Mouse (Mus musculus) monocyte, adult 2 months (primary cell): ENCODE measurements around the gene R3hdm2.

Experiments used
- DNase-seq, 2 experiments: peaks; one replicate each; pipeline ENCODE4 v3.0.0; 2022; ENCODE audit warnings: low spot score in 2 of 2, low read depth in 1 of 2

R3hdm2 gene

DNA sequence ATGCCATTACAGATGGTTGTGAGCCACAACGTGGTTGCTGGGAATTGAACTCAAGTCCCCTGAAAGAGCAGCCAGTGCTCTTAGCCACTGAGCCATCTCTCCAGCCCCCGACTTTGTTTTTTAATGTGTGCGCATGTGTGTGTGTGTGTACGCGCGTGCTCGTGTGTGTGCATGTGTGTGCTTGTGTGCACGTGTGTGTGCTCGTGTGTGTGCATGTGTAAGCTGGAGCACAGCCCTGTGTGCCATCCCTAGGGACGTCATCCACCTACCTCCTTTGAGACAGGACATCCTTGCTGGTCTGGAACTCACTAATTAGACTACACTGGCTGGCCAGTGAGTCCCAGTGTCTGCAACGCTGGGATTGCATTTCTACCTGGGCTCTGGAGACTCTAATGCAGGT is 27.4 kb upstream of the R3hdm2 start:
- no peak for DNase-seq

DNA sequence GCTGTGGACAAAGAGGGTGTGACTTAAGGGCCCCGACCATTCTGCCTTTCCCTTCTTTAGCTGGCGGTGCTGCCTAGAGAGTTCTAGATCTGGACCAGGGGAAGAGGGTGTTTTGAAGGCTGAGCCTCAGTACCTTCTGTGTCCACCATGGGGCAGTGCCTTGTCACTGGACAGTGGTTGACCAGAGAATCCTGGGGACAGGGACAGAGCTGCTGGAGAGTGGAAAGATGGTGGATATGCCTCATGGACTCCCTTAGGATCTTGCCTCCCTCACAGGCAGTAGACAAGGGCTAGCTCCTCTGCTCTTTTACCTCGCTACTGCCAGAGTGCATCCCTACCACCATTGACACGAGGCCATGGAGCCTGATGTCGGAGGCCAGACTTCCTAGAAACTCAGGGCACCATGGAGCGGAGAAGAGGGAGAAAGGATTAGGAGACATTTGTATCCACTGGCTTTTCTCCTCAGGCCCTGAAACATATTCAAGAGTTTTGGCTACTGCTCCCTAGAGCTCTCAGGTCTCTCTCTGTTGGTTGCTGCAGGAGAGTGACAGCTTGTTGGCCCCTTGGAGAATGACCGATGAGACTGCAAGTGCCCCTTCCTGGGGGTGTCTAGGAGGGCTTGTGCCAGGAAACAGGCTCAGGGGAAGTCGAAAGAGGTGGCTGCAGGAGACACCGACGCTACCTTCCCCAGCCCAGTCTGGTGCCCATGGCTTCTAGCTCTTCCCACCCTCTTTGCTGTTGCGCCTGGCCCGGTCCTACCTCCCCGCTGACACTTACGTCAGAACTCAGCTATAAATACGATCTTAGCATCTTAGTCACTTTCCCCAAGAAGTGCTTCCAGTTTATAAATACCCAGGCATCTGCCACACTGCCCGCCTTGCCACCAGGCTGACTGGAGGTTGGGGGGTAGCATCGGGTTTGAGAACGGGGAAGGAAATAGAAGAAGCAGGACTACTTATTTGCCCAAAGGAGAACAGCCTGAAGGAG is 25.9 kb upstream of the R3hdm2 start, which contains the start of gene Inhbe:
Inhbe (minus strand) TSS at position 503 of the 987 bp plus-strand sequence.
- no peak for DNase-seq

DNA sequence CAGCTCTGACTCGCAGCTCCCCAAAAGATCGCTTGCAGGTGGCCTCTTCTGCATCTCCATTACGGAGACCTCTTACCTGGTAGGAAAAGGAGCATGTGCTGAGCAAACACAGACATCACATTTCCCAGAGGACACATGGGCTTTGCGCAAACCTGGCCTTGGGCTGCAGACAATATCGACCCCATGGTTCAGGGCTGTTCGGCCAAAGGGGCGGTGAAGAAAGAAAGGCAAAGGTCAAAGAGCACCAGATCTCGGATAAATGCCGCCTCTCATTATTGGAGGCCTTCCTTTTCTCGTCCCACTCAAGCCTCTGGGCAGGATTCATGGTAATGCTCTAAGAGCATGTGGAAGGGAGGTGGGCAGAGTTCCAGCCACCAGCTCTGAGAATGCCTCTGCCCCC is 24.8 kb upstream of the R3hdm2 start:
- DNase-seq, result no peak

DNA sequence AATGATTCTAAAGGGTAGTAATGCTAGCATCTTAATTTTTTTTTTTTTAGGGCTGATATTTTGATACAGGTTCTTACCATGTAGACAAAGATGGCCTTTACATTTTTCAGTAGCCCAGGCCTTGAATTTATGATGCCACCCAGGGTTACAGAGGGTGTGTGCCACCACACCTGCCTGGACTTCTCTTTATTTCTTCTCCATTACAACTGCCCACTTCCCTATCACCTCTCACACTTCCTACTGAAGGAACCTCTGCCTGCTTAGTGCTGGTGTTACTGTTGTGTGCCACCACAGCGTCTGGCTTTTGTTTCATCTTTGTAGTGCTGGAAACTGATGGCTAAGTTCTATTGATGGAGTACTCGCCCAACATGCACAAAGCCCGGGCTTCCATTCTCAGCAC is 19.4 kb upstream of the R3hdm2 start:
- DNase-seq, result no peak

DNA sequence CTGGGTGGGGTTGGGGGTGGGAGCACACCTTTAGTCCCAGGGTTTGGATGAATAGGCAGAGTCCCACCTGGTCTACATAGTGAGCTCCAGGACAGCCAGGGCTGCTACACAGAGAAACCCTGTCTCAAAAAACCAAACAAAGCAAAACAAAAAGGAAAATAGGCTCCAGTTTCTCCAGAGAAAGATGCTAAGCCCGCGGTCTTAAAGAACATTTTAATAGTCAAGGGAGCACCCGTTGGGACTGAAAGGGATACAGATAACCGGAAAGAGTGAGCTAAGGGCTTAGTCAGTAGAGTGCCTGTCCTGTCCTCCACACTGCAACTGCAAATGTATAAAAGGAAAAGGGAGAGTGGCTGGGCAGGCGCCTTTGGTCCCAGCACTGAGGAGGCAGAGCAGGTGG is 13.0 kb upstream of the R3hdm2 start:
- DNase-seq, result no peak

DNA sequence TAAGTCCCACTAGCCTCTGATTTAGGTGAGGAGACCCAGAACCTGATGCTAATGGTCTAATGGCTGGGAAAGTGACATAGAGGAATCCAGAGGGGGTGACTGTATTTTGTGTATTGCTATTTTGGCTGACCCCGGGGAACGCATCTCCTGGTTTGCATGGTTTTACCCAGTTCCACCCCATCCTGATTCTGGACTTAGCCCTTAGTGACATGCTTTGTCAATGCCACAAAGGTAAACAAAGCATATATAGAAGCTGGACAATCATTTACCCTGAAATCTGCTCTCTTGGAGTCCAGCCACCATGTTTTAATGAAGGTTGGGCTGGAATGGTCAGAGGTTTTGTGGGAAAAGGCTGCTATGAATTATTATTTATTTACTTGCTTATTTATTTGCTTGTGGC is 11.9 kb upstream of the R3hdm2 start:
- no peak for DNase-seq

DNA sequence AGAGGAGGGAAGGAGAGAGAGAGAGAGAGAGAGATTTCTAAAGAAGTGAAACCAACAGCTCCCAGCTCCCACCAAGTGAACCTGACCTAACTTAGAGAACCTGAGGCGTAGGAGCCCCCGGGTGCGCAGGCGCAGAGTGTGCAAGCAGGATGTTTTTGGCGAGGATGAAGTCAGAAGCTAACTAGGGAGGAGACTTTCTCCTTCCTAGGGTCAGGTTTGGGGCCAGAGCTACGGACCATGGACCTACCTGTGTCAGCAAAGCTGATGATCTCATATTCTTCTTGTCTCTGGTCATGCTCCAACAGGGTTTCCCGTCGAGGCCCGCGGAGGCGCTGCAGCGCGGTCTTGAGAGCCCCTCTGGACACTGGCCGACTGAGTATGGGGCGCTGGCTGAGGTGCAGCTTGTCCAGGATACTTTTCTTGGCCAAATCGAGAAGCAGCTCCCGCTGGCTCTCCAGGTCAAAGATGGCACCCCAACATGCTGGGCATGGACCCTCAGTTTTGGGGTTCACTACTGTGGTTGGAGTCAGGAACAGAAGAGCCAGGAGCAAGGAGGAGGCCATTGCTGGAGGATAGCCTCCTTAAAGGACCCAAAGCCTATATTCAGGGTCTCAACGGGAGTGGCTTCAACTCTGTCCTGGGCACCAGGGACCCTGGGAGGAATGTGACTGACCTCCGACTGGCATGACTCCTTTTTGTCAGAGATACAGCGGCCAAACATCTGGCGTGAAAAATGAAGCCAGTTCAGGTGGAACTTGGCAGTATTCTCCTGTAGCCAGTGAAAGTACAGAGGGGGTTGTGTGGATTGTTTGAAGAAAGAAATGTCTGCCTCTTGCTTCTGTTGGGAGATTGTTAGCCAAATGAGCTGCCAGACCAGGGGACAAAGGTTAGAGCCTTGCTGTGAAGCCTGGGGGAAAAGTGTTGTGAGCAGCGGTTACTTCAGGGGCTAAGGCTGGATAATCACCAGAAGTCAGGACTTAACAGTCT is 10.0 kb upstream of the R3hdm2 start, which contains the start of gene Inhbc:
Inhbc (minus strand) TSS at position 598 of the 987 bp plus-strand sequence.
- no peak for DNase-seq

DNA sequence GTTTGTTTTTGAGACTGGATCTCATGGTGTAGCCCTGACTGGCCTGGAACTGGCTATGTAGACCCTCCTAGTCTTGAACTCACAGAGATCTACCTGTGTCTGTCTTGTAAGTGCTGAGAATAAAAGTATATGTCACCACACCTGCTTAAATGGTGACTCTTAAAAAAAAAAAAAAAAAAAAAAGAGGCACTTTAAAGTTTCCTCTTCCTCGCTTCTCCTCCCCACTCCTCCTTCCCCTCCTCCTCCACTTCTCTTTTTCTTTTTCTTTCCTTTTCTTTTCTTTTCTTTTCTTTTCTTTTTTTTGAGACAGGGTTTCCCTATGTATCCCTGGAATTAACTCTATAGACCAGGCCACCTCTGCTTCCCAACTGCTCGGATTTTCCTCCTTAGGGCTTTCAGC is 9.1 kb upstream of the R3hdm2 start:
- DNase-seq, result no peak

DNA sequence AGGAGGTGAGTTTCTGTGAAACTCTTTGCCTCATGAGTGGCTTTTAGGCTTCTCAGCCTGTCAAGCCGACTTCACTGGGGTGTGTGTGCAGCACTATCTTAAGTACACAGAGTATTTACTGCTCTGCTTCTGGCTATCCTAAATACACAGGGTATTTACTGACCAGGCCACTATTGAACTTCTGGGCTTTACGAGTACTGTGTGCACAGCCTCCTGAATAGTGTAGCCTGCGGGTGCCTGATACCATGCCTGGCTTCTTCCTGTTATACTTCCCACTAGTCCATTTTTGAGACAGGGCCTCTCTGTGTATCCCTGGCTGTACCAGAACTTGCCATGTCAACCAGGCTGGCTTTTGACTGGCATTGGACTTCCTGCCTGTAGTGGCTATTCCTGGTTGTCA is 2.4 kb upstream of the R3hdm2 start:
- DNase-seq, result no peak

DNA sequence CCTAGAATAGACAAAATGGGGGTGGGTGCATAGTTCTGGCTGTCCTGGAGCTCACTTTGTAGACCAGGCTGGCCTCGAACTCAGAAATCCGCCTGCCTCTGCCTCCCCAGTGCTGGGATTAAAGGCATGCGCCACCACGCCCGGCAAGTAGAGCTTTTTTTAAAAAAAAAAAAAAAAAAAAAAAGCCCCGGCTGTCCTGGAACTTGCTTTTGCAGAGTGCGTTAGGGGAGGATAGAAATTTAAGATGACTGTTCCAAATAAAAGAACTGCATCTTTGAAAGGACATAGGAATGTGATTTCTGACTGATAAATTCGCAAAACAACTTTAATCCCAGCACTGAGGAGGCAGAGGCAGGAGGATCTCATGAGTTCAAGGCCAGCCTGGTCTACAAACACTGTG is 473 bp upstream of the R3hdm2 start:
- no peak for DNase-seq

DNA sequence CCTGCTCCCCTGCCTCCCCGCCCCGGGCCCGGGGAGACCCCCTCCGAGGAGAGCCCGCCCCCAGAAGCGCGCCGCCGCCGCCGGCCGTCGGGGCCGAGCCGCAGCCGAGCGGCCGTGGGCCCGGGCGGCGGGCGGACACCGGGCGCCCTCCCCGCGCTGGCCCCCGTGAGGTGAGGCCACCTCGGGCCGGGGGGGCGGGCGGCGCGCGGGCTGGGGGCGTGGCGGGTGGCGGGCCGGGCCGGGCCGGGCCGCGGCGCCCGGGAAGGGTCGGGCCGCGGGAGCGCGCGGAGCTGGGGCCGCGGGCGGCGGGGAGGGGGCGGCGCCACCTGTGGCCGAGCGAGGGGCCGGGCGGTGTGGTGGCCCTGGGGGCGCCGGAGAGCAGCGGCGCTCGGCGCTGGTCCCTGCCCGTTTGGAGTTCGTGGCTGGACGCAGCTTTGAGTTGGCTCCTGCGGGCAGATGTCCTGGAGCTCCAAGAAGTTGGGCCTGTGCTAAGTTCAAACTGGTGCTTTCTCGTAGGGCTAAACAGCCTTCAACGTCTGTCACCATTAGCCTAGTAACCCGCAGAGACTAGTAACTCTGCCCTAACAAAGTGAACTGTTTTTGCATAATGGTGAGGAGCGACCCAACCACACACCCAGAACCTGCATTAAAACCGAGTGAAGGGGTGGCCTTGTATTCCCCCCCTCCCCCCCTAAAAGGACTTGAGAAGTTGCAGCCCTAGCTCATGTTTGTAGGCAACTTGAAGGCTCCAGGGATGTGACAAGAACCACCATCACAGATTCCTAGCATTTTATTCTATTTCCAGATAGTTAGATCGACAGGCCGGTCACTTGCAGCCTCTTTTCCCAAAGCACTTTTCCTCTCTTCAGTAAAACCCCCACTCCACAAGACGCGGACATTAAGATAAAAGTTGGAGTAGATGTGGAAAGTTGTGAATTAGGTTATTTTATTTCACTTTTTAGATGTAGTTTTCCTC is 928 bp downstream of the R3hdm2 start:
- peak in 1 of 2 experiments; percentile 16 for DNase-seq

DNA sequence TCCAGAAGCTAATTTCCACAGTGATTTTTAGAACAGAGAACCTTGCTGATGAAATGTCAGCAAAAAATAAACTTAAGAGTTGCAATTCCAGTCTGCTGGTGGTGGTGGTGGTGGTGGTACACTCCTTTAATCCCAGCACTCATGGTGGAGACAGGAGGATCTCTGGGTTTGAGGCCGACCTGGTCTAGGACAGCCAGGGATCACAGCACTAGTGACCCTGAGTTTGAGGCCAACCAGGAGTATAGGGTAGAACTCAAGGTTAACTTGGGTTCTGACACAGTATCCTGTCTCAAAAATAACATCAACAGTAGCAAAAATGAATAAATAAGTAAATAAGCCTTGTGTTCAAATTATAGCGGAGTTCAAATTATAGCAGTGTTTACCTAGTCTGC is 1.6 kb downstream of the R3hdm2 start:
- DNase-seq, result no peak

DNA sequence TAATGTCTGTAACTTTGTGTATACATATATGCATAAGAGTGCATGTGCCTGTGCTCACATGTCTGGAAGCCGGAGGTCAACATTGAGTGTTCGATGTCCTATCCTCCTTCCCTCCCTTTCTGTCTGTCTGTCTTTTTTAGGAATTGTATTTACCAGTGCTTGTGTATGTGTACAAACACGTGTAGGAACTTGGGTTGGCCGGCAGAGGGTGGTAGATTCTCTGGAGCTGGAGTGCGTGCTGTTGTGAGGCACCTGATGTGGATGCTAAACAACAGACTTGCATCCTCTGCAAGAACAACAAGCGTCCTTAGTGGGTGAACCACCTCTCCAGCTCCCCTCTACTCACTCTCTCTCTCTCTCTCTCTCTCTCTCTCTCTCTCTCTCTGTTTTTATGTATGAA is 11.6 kb downstream of the R3hdm2 start:
- no peak for DNase-seq

DNA sequence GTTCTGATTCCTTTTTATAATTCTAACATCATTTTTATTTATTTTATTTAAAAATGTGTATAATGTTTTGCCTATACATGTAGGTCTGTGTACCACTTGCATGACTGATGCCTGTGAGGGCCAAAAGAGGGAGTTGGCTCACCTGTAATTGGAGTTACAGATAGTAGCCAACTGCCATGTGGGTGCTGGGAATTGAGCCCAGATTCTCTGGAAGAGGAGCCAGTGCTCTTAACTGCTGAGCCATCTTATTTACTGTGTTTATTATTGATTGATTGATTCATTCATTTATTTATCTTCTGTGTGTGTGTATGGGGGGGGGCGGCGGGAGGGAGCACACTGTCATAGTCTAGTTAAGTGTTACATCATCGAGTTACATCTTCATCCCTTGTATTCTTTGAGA is 24.6 kb downstream of the R3hdm2 start:
- no peak for DNase-seq

DNA sequence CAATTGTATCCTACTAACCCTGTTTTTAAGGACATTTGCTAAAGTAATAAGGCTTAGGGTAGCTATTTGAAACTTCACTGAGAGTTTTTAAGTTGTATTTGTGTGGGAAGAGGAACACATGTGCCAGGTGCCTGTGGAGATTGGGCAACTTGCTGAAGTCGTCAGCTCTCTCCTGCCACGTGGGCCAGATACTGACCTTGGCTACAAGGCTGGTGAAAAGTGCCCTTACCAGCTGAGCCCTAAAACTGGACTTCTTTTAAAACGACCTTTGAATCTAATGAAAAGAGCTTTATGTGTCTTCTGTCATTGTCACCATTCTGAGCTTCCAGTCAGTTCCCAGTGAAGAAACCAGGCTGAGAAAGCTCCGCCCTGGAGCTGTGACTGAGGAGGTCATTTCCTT is 27.3 kb downstream of the R3hdm2 start:
- no peak for DNase-seq

DNA sequence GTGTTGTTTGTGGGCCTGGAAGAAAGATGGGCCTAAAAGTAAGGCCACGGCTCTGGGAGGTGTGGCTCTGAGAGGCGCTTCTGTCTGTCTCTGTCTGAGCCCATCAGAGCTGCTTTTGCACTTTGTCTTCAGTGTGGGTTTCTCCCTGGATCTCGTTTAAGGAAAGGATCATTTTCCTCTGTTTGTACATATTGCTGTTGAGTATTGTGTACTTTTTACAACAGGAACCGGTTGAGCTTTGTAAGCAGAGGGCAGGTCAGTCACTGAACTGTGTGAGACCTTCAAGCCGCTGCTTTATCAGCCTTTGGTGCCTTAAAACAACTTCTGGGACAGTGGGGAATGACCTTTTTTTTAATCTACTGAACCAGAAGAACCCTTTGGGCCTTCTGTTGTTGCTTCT is 32.0 kb downstream of the R3hdm2 start:
- DNase-seq, result no peak

DNA sequence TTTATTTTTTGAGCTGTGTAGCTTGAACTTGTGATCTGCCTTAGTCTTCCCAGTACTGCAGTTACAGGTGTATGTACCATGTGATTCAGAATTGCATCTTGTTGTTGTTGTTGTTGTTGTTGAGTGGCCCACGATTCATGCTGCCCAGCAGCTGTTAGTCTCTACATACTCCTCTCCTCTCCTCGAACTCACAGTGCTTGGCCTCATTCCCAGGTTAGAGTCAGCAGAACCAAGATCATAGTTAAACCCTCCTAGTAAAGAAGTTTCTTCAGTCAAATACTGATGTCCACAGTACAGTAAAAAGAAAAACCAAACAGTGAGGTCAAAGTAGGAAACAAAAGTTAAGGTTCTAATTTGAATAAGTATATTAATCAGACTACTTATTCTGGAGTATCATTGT is 32.6 kb downstream of the R3hdm2 start:
- no peak for DNase-seq

DNA sequence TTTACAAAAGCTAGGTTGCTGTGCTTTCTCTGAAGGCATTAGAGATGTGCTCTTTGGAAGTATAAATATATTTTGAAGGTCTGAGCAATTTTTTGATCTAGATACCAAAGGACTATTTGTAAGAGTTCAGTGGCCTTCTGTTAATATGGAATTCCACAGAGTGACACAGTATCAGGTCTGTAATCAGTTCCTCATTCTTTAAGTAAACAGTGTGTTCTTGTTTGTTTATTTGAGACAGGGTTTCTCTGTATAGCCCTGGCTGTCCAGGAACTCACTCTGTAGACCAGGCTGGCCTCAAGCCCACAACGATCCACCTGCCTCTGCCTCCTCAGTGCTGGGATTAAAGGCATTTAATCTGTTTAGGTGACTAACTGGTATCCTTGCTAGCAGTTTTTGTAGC is 33.5 kb downstream of the R3hdm2 start:
- no peak for DNase-seq

DNA sequence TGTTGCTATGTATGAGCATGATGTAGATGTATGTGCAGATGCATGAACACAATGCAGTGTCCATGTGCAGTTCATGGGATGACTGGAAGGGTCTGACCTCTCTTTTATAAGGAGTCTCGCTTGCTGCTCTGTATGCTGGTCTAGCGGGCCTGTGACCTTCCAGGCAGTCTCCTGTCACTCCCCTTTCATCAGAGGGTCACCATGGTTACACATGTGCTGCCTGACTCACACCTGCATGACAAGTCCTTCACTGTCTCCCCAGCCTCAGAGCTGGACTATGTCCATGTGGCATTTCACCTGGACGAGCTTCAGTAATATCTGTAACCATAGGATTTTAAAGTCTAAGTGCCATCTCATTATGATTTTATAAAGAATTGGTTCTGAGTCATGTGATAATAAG is 34.0 kb downstream of the R3hdm2 start:
- DNase-seq, result no peak

DNA sequence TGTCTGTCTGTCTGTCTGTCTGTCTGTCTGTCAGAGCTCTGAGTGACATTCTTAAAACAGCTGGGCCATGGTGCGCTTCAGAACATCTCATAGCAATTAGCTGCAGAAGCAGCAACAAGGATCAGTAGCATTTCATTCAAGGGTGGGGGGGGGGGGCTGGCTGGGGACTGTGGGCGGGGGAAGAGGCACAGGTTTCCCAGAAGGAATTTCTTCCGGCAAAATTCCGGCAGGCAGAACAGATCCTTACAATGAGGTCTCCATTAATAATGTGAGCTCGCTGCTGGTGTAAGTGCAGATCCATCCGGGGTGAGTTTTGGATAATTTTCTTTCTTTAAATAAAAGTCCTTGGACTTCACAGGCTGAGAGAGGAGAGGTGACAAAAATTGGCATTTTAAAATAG is 40.0 kb downstream of the R3hdm2 start:
- DNase-seq, result no peak
